In genomic region chr16:17758902-17759301, GRCm38 (mm10) we compare ENCODE assay signal across 8 mouse cellular contexts. TPM values are rescaled to one million over a fixed set of nuclear protein-coding genes. Genes with fewer than 3 reads are reported as not detected.
DNase-seq lines count a peak whose midpoint lies in the region; ATAC-seq and TF ChIP-seq lines count a peak whose summit lies in the region.

No protein-coding gene starts in this region.

- H3K27ac ChIP-seq in gastrocnemius, adult 2 months, result peak overlapping the region; percentile 84
- H3K27ac ChIP-seq in embryonic facial prominence, embryonic 15.5 days (replicated peaks), result peak overlapping the region; percentile 48
- H3K27ac ChIP-seq in kidney, adult 2 months (ENCODE audit: insufficient read depth, low read depth, low read length), result peak overlapping the region; percentile 81
- peak overlapping the region; percentile 91 for H3K27ac ChIP-seq in midbrain, embryonic 10.5 days (replicated peaks)

- TF ChIP-seq POLR2A in kidney, adult 2 months (IDR thresholded peaks at IDR 0.05; ENCODE audit: low read depth, low read length), result no peak

- H3K4me3 ChIP-seq in gastrocnemius, adult 2 months, result peak overlapping the region; percentile 74
- H3K4me3 ChIP-seq in embryonic facial prominence, embryonic 15.5 days (replicated peaks), result peak overlapping the region; percentile 61
- H3K4me3 ChIP-seq in kidney, adult 2 months (ENCODE audit: insufficient read depth, low read depth, low read length), result peak overlapping the region; percentile 47
- H3K4me3 ChIP-seq in midbrain, embryonic 10.5 days, result peak overlapping the region; percentile 71

- H3K4me2 ChIP-seq in embryonic facial prominence, embryonic 15.5 days (replicated peaks), result peak overlapping the region; percentile 59

- WGBS in embryonic facial prominence, embryonic 15.5 days, result 43% methylated on average over 9 of the region's 9 CpGs
- WGBS in kidney, adult 2 months, result 27% methylated on average over 9 of the region's 9 CpGs
- 58% methylated on average over 9 of the region's 9 CpGs for WGBS in midbrain, embryonic 10.5 days

- no peak for ATAC-seq in embryonic facial prominence, embryonic 15.5 days (ENCODE audit: insufficient number of reproducible peaks, low FRiP score, low TSS enrichment, low read depth)
- no peak for ATAC-seq in activated CD4-positive, CD25-positive, alpha-beta regulatory T cell, adult 4 months

- no peaks in the 10 kb centered on the region for H3K9me3 ChIP-seq in embryonic facial prominence, embryonic 15.5 days (replicated peaks)
- no peaks in the 10 kb centered on the region for H3K9me3 ChIP-seq in midbrain, embryonic 10.5 days (replicated peaks)

- 0 out of 2 replicates have a peak overlapping the region, but pooled peaks have one; percentile 65 for H3K9ac ChIP-seq in embryonic facial prominence, embryonic 15.5 days

- TF ChIP-seq CTCF in gastrocnemius, adult 2 months (IDR thresholded peaks at IDR 0.05), result no peak
- no peak for TF ChIP-seq CTCF in kidney, adult 2 months (conservative IDR thresholded peaks at IDR 0.05; ENCODE audit: insufficient read depth, insufficient read length, low read depth, low read length)

- H3K27me3 ChIP-seq in embryonic facial prominence, embryonic 15.5 days, result no peaks in the 10 kb centered on the region
- no peaks in the 10 kb centered on the region for H3K27me3 ChIP-seq in kidney, adult 2 months (replicated peaks; ENCODE audit: control insufficient read depth, insufficient read depth, low read length)
- H3K27me3 ChIP-seq in midbrain, embryonic 10.5 days (ENCODE audit: low read depth, poor library complexity, severe bottlenecking), result peaks cover 40% of the 10 kb centered on the region

- H3K36me3 ChIP-seq in embryonic facial prominence, embryonic 15.5 days, result 0 out of 2 replicates have a peak, but pooled peaks cover 7% of the 10 kb centered on the region
- no peaks in the 10 kb centered on the region for H3K36me3 ChIP-seq in kidney, adult 2 months (ENCODE audit: control insufficient read depth, insufficient read depth, low read length)
- peaks cover 8% of the 10 kb centered on the region; the same call in 1 of the 2 replicates for H3K36me3 ChIP-seq in midbrain, embryonic 10.5 days

- peaks cover 29% of the 10 kb centered on the region for H3K4me1 ChIP-seq in embryonic facial prominence, embryonic 15.5 days
- H3K4me1 ChIP-seq in kidney, adult 2 months (ENCODE audit: control insufficient read depth, insufficient read depth, low read length), result peaks cover 8% of the 10 kb centered on the region; the same call in 1 of the 2 replicates
- H3K4me1 ChIP-seq in midbrain, embryonic 10.5 days, result peaks cover 27% of the 10 kb centered on the region

- DNase-seq in gastrocnemius, adult 2 months, result no peak
- no peak for DNase-seq in gastrocnemius, adult 18-20 months (ENCODE audit: low spot score)
- DNase-seq in kidney, adult 2 months, result peak; percentile 77
- no peak for DNase-seq in midbrain, embryonic 10.5 days (ENCODE audit: low spot score)
- no peak for DNase-seq in c-Kit-positive CD71-positive TER-119-positive erythroid progenitor cells, embryonic 14.5 days (ENCODE audit: low spot score)
- DNase-seq in spleen, postnatal 36 days (ENCODE audit: low spot score in 2 of 2), result no peak

- intact Hi-C loops in gastrocnemius, adult 2 months (cut with DNase I), result no loop called here

RNA-seq across cellular contexts. Expression of gene Klhl22, which starts 0.5 kb away (rescaled TPM):
- 10 to 100 TPM; 20.5 to 23.6 TPM for total RNA-seq in gastrocnemius, adult 2 months (2021)
- total RNA-seq in gastrocnemius, adult 18-20 months (2021), result 10 to 100 TPM; 21.8 to 23.4 TPM
- polyA plus RNA-seq in embryonic facial prominence, embryonic 15.5 days (2015; fragmentation: Nextera tagmentation; extraction: Ambion mirVana), result 91.5 and 93.4 TPM in 2 replicates
- polyA plus RNA-seq in kidney, adult 2 months (2012; rRNA removed), result 50.9 and 69.4 TPM in 2 replicates
- polyA plus RNA-seq in midbrain, embryonic 10.5 days (2016; fragmentation: Nextera tagmentation; extraction: Ambion mirVana), result 52.6 and 57.4 TPM in 2 replicates
- polyA plus RNA-seq in activated CD4-positive, CD25-positive, alpha-beta regulatory T cell, adult 4 months (2017; shearing (Covaris generic)), result 10 to 100 TPM; 11.8 to 16.3 TPM

RNA-seq across cellular contexts. Expression of gene Med15, which starts 26.2 kb away (rescaled TPM):
- total RNA-seq in gastrocnemius, adult 2 months (2021), result 10 to 100 TPM; 20.2 to 20.5 TPM
- total RNA-seq in gastrocnemius, adult 18-20 months (2021), result 10 to 100 TPM; 17.5 to 20.1 TPM
- polyA plus RNA-seq in embryonic facial prominence, embryonic 15.5 days (2015; fragmentation: Nextera tagmentation; extraction: Ambion mirVana), result 45.9 and 54.6 TPM in 2 replicates
- polyA plus RNA-seq in kidney, adult 2 months (2012; rRNA removed), result 48.6 and 54.3 TPM in 2 replicates
- 45.2 and 47.8 TPM in 2 replicates for polyA plus RNA-seq in midbrain, embryonic 10.5 days (2016; fragmentation: Nextera tagmentation; extraction: Ambion mirVana)
- 10 to 100 TPM; 66.5 to 89.2 TPM for polyA plus RNA-seq in activated CD4-positive, CD25-positive, alpha-beta regulatory T cell, adult 4 months (2017; shearing (Covaris generic))

RNA-seq across cellular contexts. Expression of gene Scarf2, which starts 38.2 kb away (rescaled TPM):
- 1 to 10 TPM; 3.6 to 5.2 TPM for total RNA-seq in gastrocnemius, adult 2 months (2021)
- 1 to 10 TPM; 2.6 to 4.0 TPM for total RNA-seq in gastrocnemius, adult 18-20 months (2021)
- 40.7 and 43.4 TPM in 2 replicates for polyA plus RNA-seq in embryonic facial prominence, embryonic 15.5 days (2015; fragmentation: Nextera tagmentation; extraction: Ambion mirVana)
- 26.8 and 38.2 TPM in 2 replicates for polyA plus RNA-seq in kidney, adult 2 months (2012; rRNA removed)
- polyA plus RNA-seq in midbrain, embryonic 10.5 days (2016; fragmentation: Nextera tagmentation; extraction: Ambion mirVana), result 4.1 TPM in 2 replicates
- not detected for polyA plus RNA-seq in activated CD4-positive, CD25-positive, alpha-beta regulatory T cell, adult 4 months (2017; shearing (Covaris generic))
